Mouse (Mus musculus) heart, embryonic 10.5 days (tissue): ENCODE measurements at regions not wholly inside any gene's neighbourhood (a gene's known extent, or its start where the extent isn't known, plus 50 kb on each side); places are given as distances from the start of the nearest gene placed in this dataset.
A peak's percentile ranks its signal among the peaks of the same experiment; 100 is the strongest.
"Not testable (repeated sequence)": the region's sequence is repeated elsewhere in the genome, so short reads cannot be mapped to it uniquely, and the experiment has no call there.

ENCODE experiments used
- DNase-seq: peaks from one replicate; pipeline ENCODE4 v3.0.0-alpha.2; 2017; ENCODE audit warnings: low spot score
- H3K27ac ChIP-seq: fragments of 300-500 bp; sonication (generic); 2 replicates; pipeline ENCODE4 v1.5.1; 2016; ENCODE audit warnings: mild to moderate bottlenecking
- H3K27me3 ChIP-seq: fragments of 300-500 bp; sonication (generic); 2 replicates; pipeline ENCODE4 v1.6.1; 2016; ENCODE audit warnings: mild to moderate bottlenecking; ENCODE audit not compliant: poor library complexity, insufficient read depth, severe bottlenecking
- H3K36me3 ChIP-seq: fragments of 300-500 bp; sonication (generic); 2 replicates; pipeline ENCODE4 v1.6.1; 2016; ENCODE audit warnings: mild to moderate bottlenecking, moderate library complexity
- H3K4me1 ChIP-seq: fragments of 300-500 bp; sonication (generic); 2 replicates; pipeline ENCODE4 v1.6.1; 2016; ENCODE audit warnings: mild to moderate bottlenecking
- H3K4me3 ChIP-seq: fragments of 300-500 bp; sonication (generic); 2 replicates; pipeline ENCODE4 v1.5.1; 2016; ENCODE audit warnings: mild to moderate bottlenecking, moderate library complexity
- H3K9me3 ChIP-seq: fragments of 300-500 bp; sonication (generic); 2 replicates; pipeline ENCODE4 v1.6.1; 2016; ENCODE audit warnings: mild to moderate bottlenecking, moderate library complexity
- WGBS: fragments of 180-500 bp; shearing (Covaris S2); methylation state at CpG from one replicate; pipeline ENCODE4 v1.1.7; 2016; 5-methylcytosine and 5-hydroxymethylcytosine counted together

DNA sequence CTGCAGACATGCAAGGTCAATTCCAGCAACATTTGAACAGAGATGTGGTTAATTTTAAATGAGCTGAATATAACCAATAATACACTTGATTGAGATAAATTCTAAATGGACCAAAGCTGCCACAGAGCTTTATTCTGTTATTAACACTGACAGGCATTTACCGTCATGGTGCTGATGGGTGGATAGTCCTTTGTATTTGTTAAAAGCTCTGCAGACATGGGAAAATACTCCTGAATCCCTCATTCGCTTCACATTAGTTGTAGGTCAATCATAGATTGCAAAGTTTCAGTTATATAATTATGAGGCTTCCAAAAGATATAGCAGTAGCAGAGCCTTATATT is 410.0 kb upstream of the Agtr1b start:
- Histone ChIP-seq H3K9me3 (no peaks in the 10 kb centered on the region), H3K4me1 (no peaks in the 10 kb centered on the region), H3K36me3 (no peaks in the 10 kb centered on the region), H3K27ac (no peak overlapping the region), H3K4me3 (no peak overlapping the region), H3K27me3 (no peaks in the 10 kb centered on the region)
- no peak for DNase-seq
- WGBS: 81% methylated on average over 2 of the region's 2 CpGs

DNA sequence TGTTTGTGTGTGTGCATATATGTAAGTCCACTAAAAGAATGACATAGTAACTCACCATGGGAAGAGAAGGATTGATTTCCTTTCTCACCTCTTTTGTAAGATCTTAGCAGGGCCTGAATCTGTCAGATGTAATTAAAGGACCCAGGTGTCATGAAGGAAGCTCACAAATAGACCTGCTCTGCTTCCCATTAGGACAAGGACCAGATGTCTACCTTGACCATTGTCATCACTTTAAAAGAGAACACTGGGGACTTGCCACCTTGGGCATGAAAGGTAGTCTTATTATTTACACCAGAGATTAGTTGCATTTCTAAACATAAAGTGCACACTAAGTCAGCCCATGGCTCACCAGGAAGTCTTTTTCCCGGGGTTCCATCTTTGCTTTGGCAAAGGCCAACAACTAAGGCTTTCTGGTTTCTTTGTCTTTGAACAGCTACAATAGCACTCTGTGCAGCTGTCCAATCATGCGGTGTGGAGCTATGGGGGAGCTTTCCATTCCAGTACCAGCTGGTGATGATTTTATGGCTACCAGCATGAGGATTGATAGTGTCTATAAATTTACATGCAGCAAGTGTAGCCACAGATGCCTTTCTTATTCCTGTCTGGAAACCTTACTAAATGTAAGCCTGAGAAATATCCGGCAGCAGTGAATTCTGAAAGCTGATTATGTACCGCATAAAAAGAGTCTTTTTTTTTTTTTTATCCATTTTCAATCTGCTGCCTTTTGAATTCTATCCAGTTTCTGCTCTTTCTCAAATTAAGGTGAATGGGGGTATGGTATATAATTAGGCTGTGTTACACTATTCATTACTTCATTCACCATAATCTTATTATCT is 409.4 kb upstream of the Agtr1b start:
- H3K27me3 ChIP-seq: no peaks in the 10 kb centered on the region
- no peaks in the 10 kb centered on the region for H3K4me1 ChIP-seq
- DNase-seq: no peak
- H3K9me3 ChIP-seq: no peaks in the 10 kb centered on the region
- 87% methylated on average over 4 of the region's 4 CpGs for WGBS
- H3K4me3 ChIP-seq: no peak overlapping the region
- no peaks in the 10 kb centered on the region for H3K36me3 ChIP-seq
- no peak overlapping the region for H3K27ac ChIP-seq

- no peak overlapping the region for H3K27ac ChIP-seq
- 51% methylated on average over 3 of the region's 3 CpGs for WGBS
- no peaks in the 10 kb centered on the region for H3K36me3 ChIP-seq
- H3K27me3 ChIP-seq: no peaks in the 10 kb centered on the region
- no peak for DNase-seq
- H3K4me1 ChIP-seq: no peaks in the 10 kb centered on the region
- no peaks in the 10 kb centered on the region for H3K9me3 ChIP-seq
- no peak overlapping the region for H3K4me3 ChIP-seq
Observed at GRCm38 (mm10) chr3:20734302-20734701, 367.3 kb upstream of the Agtr1b start.

GRCm38 (mm10) chr3:20732005-20732404 is 365.0 kb upstream of the Agtr1b start:
- Histone ChIP-seq H3K4me1 (no peaks in the 10 kb centered on the region), H3K9me3 (no peaks in the 10 kb centered on the region), H3K27me3 (no peaks in the 10 kb centered on the region), H3K36me3 (no peaks in the 10 kb centered on the region), H3K4me3 (no peak overlapping the region), H3K27ac (no peak overlapping the region)
- DNase-seq: no peak

GRCm38 (mm10) chr3:20730481-20730880 is 363.5 kb upstream of the Agtr1b start:
- no peaks in the 10 kb centered on the region for H3K9me3 ChIP-seq
- no peak for DNase-seq
- no peaks in the 10 kb centered on the region for H3K4me1 ChIP-seq
- H3K27me3 ChIP-seq: no peaks in the 10 kb centered on the region
- no peak overlapping the region for H3K4me3 ChIP-seq
- H3K27ac ChIP-seq: no peak overlapping the region
- no peaks in the 10 kb centered on the region for H3K36me3 ChIP-seq

DNA sequence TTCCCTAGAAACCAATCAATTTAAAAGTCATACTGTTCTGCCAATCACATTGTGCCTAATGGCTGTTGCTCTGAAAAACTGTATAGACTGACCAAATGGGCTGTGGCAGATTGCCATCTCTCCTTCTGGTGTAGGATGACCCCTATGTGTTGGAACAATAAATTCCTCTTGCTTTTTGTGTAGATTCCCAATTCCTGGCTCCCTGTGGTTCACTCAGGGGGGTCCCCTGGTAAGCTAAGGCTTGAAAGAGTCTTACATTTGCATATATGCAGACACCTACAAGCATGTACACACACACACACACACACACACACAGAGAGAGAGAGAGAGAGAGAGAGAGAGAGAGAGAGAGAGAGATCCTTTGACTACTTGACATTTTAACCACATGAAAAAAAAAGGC is 362.8 kb upstream of the Agtr1b start:
- not testable (repeated sequence) for H3K9me3 ChIP-seq, H3K36me3 ChIP-seq, H3K4me3 ChIP-seq, H3K4me1 ChIP-seq, DNase-seq, H3K27ac ChIP-seq, H3K27me3 ChIP-seq

GRCm38 (mm10) chr3:20714671-20715070 is 347.7 kb upstream of the Agtr1b start:
- Histone ChIP-seq H3K4me3 (no peak overlapping the region), H3K27me3 (no peaks in the 10 kb centered on the region), H3K4me1 (no peaks in the 10 kb centered on the region), H3K9me3 (no peaks in the 10 kb centered on the region), H3K36me3 (no peaks in the 10 kb centered on the region), H3K27ac (no peak overlapping the region)
- no peak for DNase-seq
- 37% methylated on average over 1 of the region's 1 CpGs for WGBS

DNA sequence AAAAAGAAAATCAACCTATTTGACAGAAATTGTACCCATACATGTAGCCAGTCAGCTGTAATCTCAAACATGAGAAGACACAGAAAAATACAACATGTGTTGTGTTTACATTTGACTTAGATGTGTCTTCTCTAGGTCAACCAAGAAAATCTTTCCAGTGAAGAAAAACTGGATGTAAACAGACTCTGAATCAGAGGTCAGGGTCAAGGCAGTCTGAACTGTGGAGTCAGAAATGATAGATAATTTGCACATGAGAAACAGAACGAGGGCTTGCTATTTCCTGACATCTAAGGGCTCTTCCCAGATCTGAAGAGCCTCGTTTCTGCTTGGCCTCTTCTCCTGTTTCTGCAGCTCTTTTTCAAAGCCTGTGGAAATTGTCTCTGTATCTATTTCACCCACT is 342.7 kb upstream of the Agtr1b start:
- no peak for DNase-seq
- 38% methylated on average over 2 of the region's 2 CpGs for WGBS

DNA sequence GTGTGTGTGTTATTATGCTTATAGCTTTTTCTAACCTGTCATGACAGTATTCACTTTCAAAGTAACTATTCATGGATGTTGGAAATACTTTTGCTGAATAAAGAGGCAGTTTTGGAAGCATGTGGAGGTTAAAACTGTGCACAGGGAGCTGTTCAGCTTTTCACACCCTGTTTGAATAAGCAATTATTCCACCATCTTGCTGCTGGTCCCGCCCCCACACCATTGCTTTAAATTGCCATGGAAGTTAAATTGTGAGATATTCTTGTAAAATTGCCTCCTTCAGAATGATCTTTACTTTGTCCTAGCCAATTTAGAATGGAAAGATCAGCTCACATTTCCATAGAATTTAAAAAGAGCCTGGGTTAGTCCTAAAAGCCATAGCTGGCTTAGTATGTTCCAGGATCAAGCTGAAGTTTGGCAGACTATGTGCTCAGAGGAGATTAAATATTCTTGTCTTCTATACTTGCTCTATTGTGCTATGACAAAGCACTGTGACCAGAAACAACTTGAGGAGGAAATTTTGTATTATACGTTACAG is 328.4 kb upstream of the Agtr1b start:
- Histone ChIP-seq H3K9me3 (no peaks in the 10 kb centered on the region), H3K27me3 (no peaks in the 10 kb centered on the region), H3K27ac (no peak overlapping the region), H3K36me3 (no peaks in the 10 kb centered on the region), H3K4me1 (no peaks in the 10 kb centered on the region), H3K4me3 (no peak overlapping the region)
- no peak for DNase-seq
- 77% methylated on average over 2 of the region's 2 CpGs for WGBS

More for the DNA sequence above, 342.7 kb upstream of the Agtr1b start:
- Histone ChIP-seq H3K9me3 (no peaks in the 10 kb centered on the region), H3K4me3 (no peak overlapping the region), H3K27me3 (no peaks in the 10 kb centered on the region), H3K36me3 (no peaks in the 10 kb centered on the region), H3K27ac (no peak overlapping the region), H3K4me1 (no peaks in the 10 kb centered on the region)

- DNase-seq: no peak
- Histone ChIP-seq H3K27ac (no peak overlapping the region), H3K9me3 (no peaks in the 10 kb centered on the region), H3K4me1 (no peaks in the 10 kb centered on the region), H3K4me3 (no peak overlapping the region), H3K27me3 (no peaks in the 10 kb centered on the region), H3K36me3 (no peaks in the 10 kb centered on the region)
- WGBS: 81% methylated on average over 6 of the region's 6 CpGs
Observed at GRCm38 (mm10) chr3:20680944-20681494, 314.0 kb upstream of the Agtr1b start.

- no peaks in the 10 kb centered on the region for H3K9me3 ChIP-seq
- no peak overlapping the region for H3K4me3 ChIP-seq
- no peak overlapping the region for H3K27ac ChIP-seq
- H3K36me3 ChIP-seq: no peaks in the 10 kb centered on the region
- peaks cover 9% of the 10 kb centered on the region; the same call in 1 of the 2 replicates for H3K4me1 ChIP-seq
- peak; percentile 77 for DNase-seq
- 3% methylated on average over 1 of the region's 1 CpGs for WGBS
- H3K27me3 ChIP-seq: no peaks in the 10 kb centered on the region
Observed at GRCm38 (mm10) chr3:20661883-20662282, 294.9 kb upstream of the Agtr1b start.

DNA sequence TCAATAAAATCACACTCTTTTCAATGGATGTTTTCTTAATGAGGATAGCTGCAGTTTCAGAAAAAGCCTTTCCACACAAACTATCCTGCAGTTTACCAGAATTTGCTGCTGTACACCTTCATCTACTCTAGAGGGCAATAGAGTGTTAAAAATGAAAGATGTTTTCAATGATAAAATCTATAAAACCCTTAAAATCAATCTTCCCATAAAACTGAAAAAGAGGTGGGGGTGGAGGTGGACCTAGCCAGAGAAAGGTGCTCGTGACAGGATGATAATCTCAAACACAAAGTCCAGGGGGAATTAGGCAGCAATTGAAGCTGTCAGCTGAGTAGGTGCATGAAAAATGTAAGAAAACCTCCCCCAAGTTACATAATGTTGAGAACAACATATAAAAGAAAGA is 288.4 kb upstream of the Agtr1b start:
- WGBS: 31% methylated on average over 1 of the region's 1 CpGs
- DNase-seq: no peak
- Histone ChIP-seq H3K9me3 (no peaks in the 10 kb centered on the region), H3K4me3 (no peak overlapping the region), H3K36me3 (no peaks in the 10 kb centered on the region), H3K27ac (no peak overlapping the region), H3K4me1 (no peaks in the 10 kb centered on the region), H3K27me3 (no peaks in the 10 kb centered on the region)
